In the genomic region with DNA sequence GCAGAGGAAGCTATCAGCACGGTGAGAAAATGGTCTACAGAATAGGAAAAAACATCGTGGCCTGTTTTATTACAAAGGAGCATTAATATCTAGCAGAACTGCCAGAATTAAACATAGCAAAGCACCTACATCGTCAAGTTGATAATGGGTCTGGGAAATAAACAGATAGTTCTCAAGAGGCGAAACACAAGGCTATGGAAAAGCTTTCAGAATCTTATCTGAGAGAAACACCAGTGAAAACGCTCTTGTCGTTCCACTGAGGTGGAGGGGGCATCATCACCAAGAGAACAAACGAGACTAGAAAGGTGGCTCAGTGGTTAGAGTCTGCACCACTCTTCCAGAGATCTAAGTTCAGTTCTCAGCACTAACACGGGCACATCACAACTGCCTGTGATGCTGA, we compare ENCODE assay signal across 22 mouse cellular contexts. TPM values are rescaled to one million over a fixed set of nuclear protein-coding genes. Genes with fewer than 3 reads are reported as not detected.
"Had no signal": no experiment of that assay in that cellular context is flagged by ENCODE, and none has a peak within 500 bp of the region (broad histone marks: within the 10 kb centered on the region; RNA-seq: fewer than 3 reads in every experiment).

No protein-coding gene starts in this region.

- H3K27me3 ChIP-seq: megakaryocyte, embryonic 14.5 days; midbrain, embryonic 12.5 days had no signal

- H3K27ac ChIP-seq: kidney, postnatal 0 days; layer of hippocampus, adult 2 months; left cerebral cortex, adult 2 months; limb, embryonic 10.5 days; midbrain, embryonic 12.5 days had no signal

- H3K36me3 ChIP-seq: limb, embryonic 10.5 days; midbrain, embryonic 12.5 days had no signal

- H3K4me3 ChIP-seq: layer of hippocampus, adult 2 months; left cerebral cortex, adult 2 months; limb, embryonic 10.5 days; megakaryocyte, embryonic 14.5 days; midbrain, embryonic 12.5 days had no signal

- H3K9me3 ChIP-seq: limb, embryonic 10.5 days; midbrain, embryonic 12.5 days had no signal

- DNase-seq: kidney, adult 8-10 months; kidney, postnatal 36 days; lung, adult 2 months; lung, postnatal 10 days; lung, postnatal 4 days; right cerebral cortex, postnatal 25 days; thymus, adult 18-20 months; thymus, postnatal 36 days had no signal

- ATAC-seq: inflammation-experienced regulatory T-cells, adult 6 months; intestine, postnatal 0 days had no signal

- H3K9ac ChIP-seq: midbrain, embryonic 12.5 days had no signal

- H3K4me2 ChIP-seq: midbrain, embryonic 12.5 days had no signal

RNA-seq across cellular contexts. Expression of a gene that starts 14.9 kb away (rescaled TPM):
- total RNA-seq: layer of hippocampus, adult 2 months; layer of hippocampus, postnatal 14 days; left cerebral cortex, adult 2 months; left cerebral cortex, postnatal 14 days; midbrain, postnatal 0 days had no signal
- polyA plus RNA-seq: inflammation-experienced regulatory T-cells, adult 6 months; kidney, postnatal 0 days; limb, embryonic 14.5 days; lung, adult 2 months; midbrain, postnatal 0 days; neural tube, embryonic 14.5 days; small intestine, adult 2 months had no signal
